Mouse (Mus musculus): ENCODE results near the gene Lrrc3b.

The Lrrc3b gene

GRCm38 (mm10) chr14:15438485-15439157 is at the start of gene Lrrc3b:
Gene Lrrc3b (minus strand): TSS chr14:15438987.
- in situ Hi-C loops (cut with MboI, MseI): no loop called here

DNA sequence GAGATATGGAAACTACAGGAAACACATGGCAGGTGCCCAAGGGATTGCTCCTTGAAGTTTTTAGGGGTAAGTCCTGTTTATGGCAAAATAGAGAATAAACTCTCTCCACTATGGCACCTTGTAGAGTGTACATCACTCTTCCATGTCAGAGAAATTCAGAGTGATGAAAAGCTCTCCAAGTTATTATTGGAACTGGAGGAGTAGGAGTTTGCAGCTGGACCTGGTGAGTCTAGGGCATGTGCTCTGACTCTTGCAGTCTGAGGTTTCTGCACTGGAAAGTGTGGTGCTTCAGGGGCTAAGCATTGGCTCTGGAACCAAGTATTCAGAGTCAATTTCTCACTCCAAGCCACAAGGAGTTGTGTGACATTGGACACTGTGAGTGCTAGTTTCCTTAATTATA is 38.9 kb upstream of the Lrrc3b start:
- in situ Hi-C loops (cut with MboI, MseI): no loop called here

DNA sequence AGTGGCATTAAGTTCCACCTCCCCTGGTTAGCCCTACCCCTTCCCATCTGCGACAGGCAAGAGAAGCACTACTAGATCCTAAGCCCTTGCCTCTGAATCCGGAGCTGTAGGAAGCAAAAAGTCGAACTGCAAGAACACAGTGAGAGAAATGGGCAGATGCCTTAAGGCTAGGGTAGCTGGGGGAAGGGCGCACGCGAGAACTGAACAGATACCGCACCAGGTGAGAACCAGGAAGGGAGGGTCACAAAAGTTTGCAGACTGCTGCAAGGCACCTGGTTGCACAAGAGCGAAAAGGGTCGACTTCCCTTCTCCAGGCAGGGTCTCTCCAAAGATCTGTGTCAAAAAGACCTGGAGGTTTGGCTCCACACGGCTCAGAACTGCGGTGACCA is 697 bp downstream of the Lrrc3b start:
- in situ Hi-C loops (cut with MboI, MseI): no loop called here

DNA sequence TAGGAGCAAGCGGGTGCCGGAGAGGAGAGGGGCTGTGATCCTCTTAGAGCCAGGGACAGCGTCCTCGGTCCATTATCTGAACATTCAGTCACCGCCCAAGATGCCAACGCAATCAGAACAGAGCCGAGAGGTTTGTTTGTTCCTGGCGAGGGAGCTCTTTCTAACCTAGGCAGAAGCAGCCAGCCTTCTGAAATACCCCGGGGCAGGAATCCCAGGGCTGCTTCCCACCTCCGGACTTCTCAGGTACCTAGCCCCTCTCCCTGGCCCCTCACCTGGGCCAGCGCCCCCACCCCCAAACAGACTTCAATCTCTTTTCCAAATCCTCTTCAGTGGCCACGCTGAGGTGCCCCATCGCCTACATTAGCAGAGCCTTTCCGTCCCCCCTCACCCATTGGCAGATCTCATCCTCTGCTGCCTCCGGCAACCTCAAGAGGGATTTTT is 1.3 kb downstream of the Lrrc3b start:
- in situ Hi-C loops (cut with MboI, MseI): no loop called here

GRCm38 (mm10) chr14:15437046-15437445 is 1.7 kb downstream of the Lrrc3b start:
- in situ Hi-C loops (cut with MboI, MseI): no loop called here

- in situ Hi-C loops (cut with MboI, MseI): no loop called here
Observed at GRCm38 (mm10) chr14:15436586-15436985, 2.2 kb downstream of the Lrrc3b start.

DNA sequence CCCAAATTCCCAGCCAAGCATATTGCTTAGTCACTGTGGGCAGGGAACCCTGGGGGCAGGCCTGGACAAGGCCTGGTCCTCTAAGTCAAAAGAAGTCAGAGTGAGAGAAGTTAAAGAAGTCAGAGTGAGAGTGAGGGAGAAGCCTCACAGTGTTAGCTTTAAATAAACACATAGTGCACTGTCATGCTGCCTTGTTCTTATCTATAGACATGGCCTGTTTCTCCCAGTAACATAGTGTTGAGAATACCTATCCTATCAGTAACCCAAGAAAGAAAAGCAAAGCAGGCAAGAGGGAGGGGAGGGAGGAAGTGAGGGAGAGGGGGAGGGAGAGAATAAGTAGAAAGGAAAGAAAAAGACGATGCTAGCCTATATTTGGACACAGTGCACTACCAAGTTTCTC is 6.4 kb downstream of the Lrrc3b start:
- in situ Hi-C loops (cut with MboI, MseI): no loop called here

GRCm38 (mm10) chr14:15421624-15422023 is 17.2 kb downstream of the Lrrc3b start:
- in situ Hi-C loops (cut with MboI, MseI): no loop called here

- in situ Hi-C loops (cut with MboI, MseI): no loop called here
Observed at GRCm38 (mm10) chr14:15410686-15411534, 27.9 kb downstream of the Lrrc3b start.

DNA sequence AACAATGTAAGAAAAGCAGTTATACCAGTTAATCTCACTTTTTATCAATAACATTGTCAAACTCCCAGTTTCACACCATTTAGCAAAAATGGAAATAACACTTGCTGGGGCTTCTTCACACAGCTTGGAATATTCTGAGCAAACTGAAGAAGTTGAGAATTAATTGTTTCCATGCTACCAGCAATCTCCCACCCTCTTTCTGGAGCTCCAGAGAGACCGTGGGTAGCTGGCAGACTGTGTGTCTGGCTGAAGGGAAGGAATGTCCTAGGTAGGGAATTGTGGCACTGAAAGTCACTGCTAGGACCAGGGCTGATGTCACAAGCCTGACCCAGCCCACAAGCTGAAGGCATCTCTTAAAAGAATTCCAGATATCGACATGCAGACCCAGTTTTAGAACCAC is 53.3 kb downstream of the Lrrc3b start:
- in situ Hi-C loops (cut with MboI, MseI): no loop called here

DNA sequence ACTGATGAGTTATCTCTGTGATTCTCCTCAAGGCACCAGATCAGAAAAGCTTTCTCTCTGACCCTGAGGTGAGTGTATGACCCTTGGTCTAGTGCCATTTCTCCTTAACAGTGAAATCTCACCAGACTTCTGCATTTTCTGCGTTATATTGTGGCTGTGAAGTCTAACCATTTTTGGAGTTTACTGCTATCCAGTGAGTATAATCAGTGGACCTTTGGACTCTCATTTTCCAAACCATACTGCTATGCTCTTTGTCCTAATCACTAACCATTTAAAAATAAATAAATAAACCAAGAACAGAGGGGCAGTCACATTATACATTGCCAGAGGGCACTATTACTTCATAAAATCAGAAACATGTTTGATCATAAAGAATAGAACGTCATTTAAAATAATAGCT is 53.8 kb downstream of the Lrrc3b start:
- in situ Hi-C loops (cut with MboI, MseI): no loop called here

DNA sequence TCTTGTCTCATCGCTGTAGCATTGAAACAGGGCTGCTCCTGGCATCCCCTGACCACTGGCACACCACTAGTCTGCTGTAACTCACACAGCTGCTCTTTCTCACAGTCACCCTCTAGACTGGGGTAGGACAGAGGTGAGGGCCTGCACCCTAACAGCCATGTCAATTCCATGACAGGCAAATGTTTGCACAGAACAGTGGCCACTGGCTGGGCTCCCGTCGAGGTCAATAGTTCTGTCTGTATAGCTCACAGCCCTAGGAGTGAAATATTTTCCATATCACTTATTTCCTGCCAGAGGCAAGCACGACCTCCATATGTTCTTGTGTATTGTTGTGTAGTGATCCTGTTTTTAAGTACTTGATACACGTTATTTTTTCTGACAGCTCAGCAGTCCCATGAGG is 54.3 kb downstream of the Lrrc3b start:
- in situ Hi-C loops (cut with MboI, MseI): no loop called here

DNA sequence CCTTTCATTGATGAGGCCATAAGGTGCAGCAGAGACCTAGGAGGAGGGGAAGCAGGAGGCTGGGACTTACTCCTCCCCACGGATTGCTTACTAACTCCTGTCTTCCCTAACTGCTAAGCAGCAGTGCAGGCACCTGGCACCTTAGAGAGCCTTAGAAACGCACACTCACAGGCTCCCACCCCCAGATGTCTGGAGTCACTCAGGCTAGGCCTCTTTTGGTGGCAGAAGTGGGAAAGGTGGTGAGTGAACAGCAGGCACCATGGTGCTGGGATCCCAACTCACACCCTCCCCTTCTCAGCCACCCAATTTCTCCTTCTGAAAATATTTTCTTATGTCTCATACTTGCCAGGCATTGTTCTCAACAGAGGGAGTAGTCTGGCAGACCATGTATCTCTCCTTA is 55.7 kb downstream of the Lrrc3b start:
- in situ Hi-C loops (cut with MboI, MseI): no loop called here

GRCm38 (mm10) chr14:15377368-15377767 is 61.4 kb downstream of the Lrrc3b start:
- in situ Hi-C loops (cut with MboI, MseI): no loop called here

GRCm38 (mm10) chr14:15376786-15377185 is 62.0 kb downstream of the Lrrc3b start:
- in situ Hi-C loops (cut with MboI, MseI): no loop called here

DNA sequence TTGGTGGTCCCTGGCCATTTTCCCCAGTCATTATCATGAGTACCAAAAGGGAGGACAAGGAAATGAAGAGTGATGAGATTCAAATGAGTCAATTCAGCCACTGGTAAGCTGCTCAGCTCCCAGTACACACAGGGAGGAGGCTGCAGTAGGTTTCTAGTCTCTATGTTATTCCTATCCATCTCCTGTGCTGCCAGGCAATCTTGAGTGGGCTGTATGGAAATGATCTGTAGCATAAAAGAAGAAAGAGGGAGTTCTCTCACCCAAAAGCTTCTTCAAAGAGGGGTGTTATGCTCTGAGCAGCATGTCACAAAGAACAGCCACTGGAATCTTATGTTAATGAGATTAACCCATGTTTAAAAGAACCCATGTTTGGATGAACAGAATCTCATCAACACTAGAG is 64.5 kb downstream of the Lrrc3b start:
- in situ Hi-C loops (cut with MboI, MseI): loop anchor here (25.0 kb wide), 2 partner anchors 813 to 1013 kb away; no protein-coding TSS in a partner anchor

DNA sequence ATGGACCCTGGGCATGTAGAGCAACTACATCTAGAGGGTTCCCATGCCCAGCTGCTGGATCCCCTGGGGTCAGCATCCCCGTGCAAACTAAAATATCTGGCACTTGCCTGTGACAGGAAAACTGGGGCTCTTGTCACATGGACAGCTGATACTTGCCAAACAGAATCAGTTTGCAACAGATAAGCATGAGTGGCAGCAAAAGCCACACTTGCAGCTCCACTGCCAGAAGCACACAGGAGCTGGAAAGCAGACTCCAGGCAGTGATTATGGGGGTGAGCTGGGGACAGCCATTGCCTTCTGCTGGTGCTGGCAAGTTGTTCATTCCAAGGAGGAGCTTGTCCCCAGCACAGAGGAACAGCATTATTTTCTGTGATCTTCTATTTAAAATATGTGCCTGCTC is 65.8 kb downstream of the Lrrc3b start:
- in situ Hi-C loops (cut with MboI, MseI): loop anchor here (25.0 kb wide), 2 partner anchors 814 to 1014 kb away; no protein-coding TSS in a partner anchor

- in situ Hi-C loops (cut with MboI, MseI): loop anchor here (25.0 kb wide), 2 partner anchors 822 to 1022 kb away; no protein-coding TSS in a partner anchor
Observed at GRCm38 (mm10) chr14:15365045-15365444, 73.7 kb downstream of the Lrrc3b start.

GRCm38 (mm10) chr14:15359893-15360292 is 78.9 kb downstream of the Lrrc3b start:
- in situ Hi-C loops (cut with MboI, MseI): loop anchor here (5.0 to 25.0 kb wide), 3 partner anchors 517 to 1027 kb away; no protein-coding TSS in a partner anchor

GRCm38 (mm10) chr14:15359134-15359533 is 79.7 kb downstream of the Lrrc3b start:
- in situ Hi-C loops (cut with MboI, MseI): loop anchor here (25.0 kb wide), 2 partner anchors 828 to 1028 kb away; no protein-coding TSS in a partner anchor

- in situ Hi-C loops (cut with MboI, MseI): loop anchor here (25.0 kb wide), 2 partner anchors 832 to 1032 kb away; no protein-coding TSS in a partner anchor
Observed at GRCm38 (mm10) chr14:15355512-15355911, 83.3 kb downstream of the Lrrc3b start.

- in situ Hi-C loops (cut with MboI, MseI): loop anchor here (25.0 kb wide), 2 partner anchors 833 to 1033 kb away; no protein-coding TSS in a partner anchor
Observed at GRCm38 (mm10) chr14:15354299-15354698, 84.5 kb downstream of the Lrrc3b start.

Data from regulatory T cell (primary cell).